Mouse (Mus musculus): ENCODE data around the gene Ezh1. TPM values are rescaled to one million over a fixed set of nuclear protein-coding genes. Genes with fewer than 3 reads are reported as not detected.
A peak's percentile ranks its signal among the peaks of the same experiment; 100 is the strongest.

Gene Ezh1
- total RNA-seq (2021): 10 to 100 TPM; 32.4 TPM
- long read RNA-seq, experiment 1, full-length matches to known transcripts: 8 of 32 reads
- long read RNA-seq, experiment 1, partial matches to known transcripts: 14 of 32 reads
- long read RNA-seq, experiment 1, other reads (novel, unspliced or antisense): 10 of 32 reads
- long read RNA-seq, experiment 2, full-length matches to known transcripts: 18 of 51 reads
- long read RNA-seq, experiment 2, partial matches to known transcripts: 18 of 51 reads
- long read RNA-seq, experiment 2, other reads (novel, unspliced or antisense): 15 of 51 reads

GRCm38 (mm10) chr11:101226065-101226701 lies at the start of gene Ezh1:
TSS of gene Ezh1 (minus strand) at chr11:101226463.
- peak; percentile 72 to 88 for DNase-seq (ENCODE audit: low spot score in 2 of 2)
- intact Hi-C loops (cut with DNase I): loop anchor here (10.0 kb wide), 1 partner anchor 169 kb away; no protein-coding TSS in a partner anchor

GRCm38 (mm10) chr11:101275309-101275708 lies 49.0 kb upstream of the Ezh1 start:
- intact Hi-C loops (cut with DNase I): no loop called here
- no peak for DNase-seq (ENCODE audit: low spot score in 2 of 2)

- intact Hi-C loops (cut with DNase I): no loop called here
- no peak for DNase-seq (ENCODE audit: low spot score in 2 of 2)
Measured at GRCm38 (mm10) chr11:101272446-101272845, 46.2 kb upstream of the Ezh1 start.

GRCm38 (mm10) chr11:101269577-101270116 lies 43.4 kb upstream of the Ezh1 start:
- intact Hi-C loops (cut with DNase I): no loop called here
- no peak for DNase-seq (ENCODE audit: low spot score in 2 of 2)

- no peak for DNase-seq (ENCODE audit: low spot score in 2 of 2)
- intact Hi-C loops (cut with DNase I): no loop called here
Measured at GRCm38 (mm10) chr11:101265906-101266305, 39.6 kb upstream of the Ezh1 start.

GRCm38 (mm10) chr11:101264954-101265471 lies 38.8 kb upstream of the Ezh1 start:
- intact Hi-C loops (cut with DNase I): no loop called here
- no peak for DNase-seq (ENCODE audit: low spot score in 2 of 2)

GRCm38 (mm10) chr11:101263989-101264280 lies 37.7 kb upstream of the Ezh1 start:
- DNase-seq (ENCODE audit: low spot score in 2 of 2): no peak
- intact Hi-C loops (cut with DNase I): no loop called here

GRCm38 (mm10) chr11:101263138-101263988 lies 37.1 kb upstream of the Ezh1 start:
- intact Hi-C loops (cut with DNase I): no loop called here
- no peak for DNase-seq (ENCODE audit: low spot score in 2 of 2)

- intact Hi-C loops (cut with DNase I): no loop called here
- DNase-seq (ENCODE audit: low spot score in 2 of 2): no peak
Measured at GRCm38 (mm10) chr11:101262272-101262967, 36.2 kb upstream of the Ezh1 start.

- intact Hi-C loops (cut with DNase I): no loop called here
- no peak for DNase-seq (ENCODE audit: low spot score in 2 of 2)
Measured at GRCm38 (mm10) chr11:101260826-101261380, 34.6 kb upstream of the Ezh1 start.

GRCm38 (mm10) chr11:101259948-101260825 lies 33.9 kb upstream of the Ezh1 start, which contains the start of gene Wnk4:
TSS of gene Wnk4 (plus strand) at chr11:101260567.
- DNase-seq (ENCODE audit: low spot score in 2 of 2): no peak
- intact Hi-C loops (cut with DNase I): no loop called here

GRCm38 (mm10) chr11:101259261-101259712 lies 33.0 kb upstream of the Ezh1 start:
- DNase-seq (ENCODE audit: low spot score in 2 of 2): peak; percentile 72 to 83
- intact Hi-C loops (cut with DNase I): no loop called here

- intact Hi-C loops (cut with DNase I): no loop called here
Measured at GRCm38 (mm10) chr11:101255826-101256775, 29.8 kb upstream of the Ezh1 start.

GRCm38 (mm10) chr11:101253613-101254389 lies 27.5 kb upstream of the Ezh1 start, which contains the start of gene Vps25:
TSS of gene Vps25 (plus strand) at chr11:101253707.
- DNase-seq (ENCODE audit: low spot score in 2 of 2): peak; percentile 84 to 85
- intact Hi-C loops (cut with DNase I): loop anchor here (2.0 kb wide), 1 partner anchor 49 kb away; the partner anchor contains the start of gene Becn1

More at GRCm38 (mm10) chr11:101255826-101256775, 29.8 kb upstream of the Ezh1 start:
- DNase-seq (ENCODE audit: low spot score in 2 of 2): no peak

- DNase-seq (ENCODE audit: low spot score in 2 of 2): no peak
- intact Hi-C loops (cut with DNase I): loop anchor here (2.0 kb wide), 1 partner anchor 50 kb away; the partner anchor contains the start of gene Becn1
Measured at GRCm38 (mm10) chr11:101252941-101253340, 26.7 kb upstream of the Ezh1 start.

- no peak for DNase-seq (ENCODE audit: low spot score in 2 of 2)
- intact Hi-C loops (cut with DNase I): no loop called here
Measured at GRCm38 (mm10) chr11:101251031-101251430, 24.8 kb upstream of the Ezh1 start.
